Mouse (Mus musculus): ENCODE data around the gene Rab40c.

DNA sequence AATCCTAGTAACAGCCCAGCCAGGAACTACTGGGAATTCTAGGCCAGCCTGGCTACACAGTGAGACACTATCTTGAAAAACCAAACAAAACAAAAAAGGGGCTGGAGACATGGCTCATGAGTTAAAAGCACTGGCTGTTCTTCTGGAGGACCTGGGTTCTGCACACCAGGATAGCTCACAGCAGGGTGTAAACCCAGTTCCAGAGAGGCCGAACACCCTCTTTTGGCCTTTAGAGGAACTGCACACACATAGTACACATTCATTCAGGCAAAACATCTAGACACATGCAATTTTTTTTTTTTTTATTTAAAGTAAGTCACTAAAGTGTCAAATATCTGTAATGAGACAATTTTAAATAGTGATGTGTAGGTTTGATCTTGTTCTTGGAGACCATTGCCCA is 19.3 kb downstream of the Rab40c start:
- TF ChIP-seq CTCF (IDR thresholded peaks at IDR 0.05; ENCODE audit: insufficient read depth, low read depth, low read length) (no peak), POLR2A (IDR thresholded peaks at IDR 0.05; ENCODE audit: insufficient read depth, low read depth, low read length) (no peak)

Measured in olfactory bulb, adult 2 months (tissue).